Mouse (Mus musculus) MEL (cell line): ENCODE data around the gene Nmi. TPM values are rescaled to one million over a fixed set of nuclear protein-coding genes. Genes with fewer than 3 reads are reported as not detected.

Experiments used
- DNase-seq: peaks from one replicate; pipeline ENCODE4 v3.0.0; 2011; ENCODE audit warnings: low read depth, low spot score
- H3K27ac ChIP-seq: 2 replicates; pipeline ENCODE4 v1.5.1; 2012; ENCODE audit warnings: low read depth, mild to moderate bottlenecking, control low read depth, low read length, moderate library complexity; ENCODE audit not compliant: control insufficient read depth
- H3K27me3 ChIP-seq, 2 experiments: fragments of 150-350 bp in 1 of 2; sonication (generic) in 1 of 2; 2 replicates each; pipeline ENCODE4 v1.6.1; 2012; ENCODE audit warnings: low read length in 2 of 2, mild to moderate bottlenecking in 2 of 2, improper control_type of control experiment in 1 of 2, moderate library complexity in 1 of 2; ENCODE audit not compliant: insufficient read depth in 2 of 2, control insufficient read depth in 1 of 2
- H3K36me3 ChIP-seq, 2 experiments: 2 replicates each; pipeline ENCODE4 v1.6.1; 2012 to 2014; ENCODE audit warnings: low read length in 2 of 2, improper control_type of control experiment in 1 of 2, inconsistent platforms in 1 of 2, mild to moderate bottlenecking in 1 of 2; ENCODE audit not compliant: insufficient read depth in 2 of 2, control insufficient read depth in 1 of 2
- H3K4me1 ChIP-seq, 2 experiments: fragments of 150-350 bp in 1 of 2; sonication (generic) in 1 of 2; 2 replicates each; pipeline ENCODE4 v1.6.1; 2012; ENCODE audit warnings: low read length in 2 of 2, improper control_type of control experiment in 1 of 2, mild to moderate bottlenecking in 1 of 2; ENCODE audit not compliant: insufficient read depth in 2 of 2, control insufficient read depth in 1 of 2
- H3K4me3 ChIP-seq, 2 experiments: fragments of 150-350 bp in 1 of 2; sonication (generic) in 1 of 2; 2 replicates each; pipeline ENCODE4 v1.5.1; 2012; ENCODE audit warnings: low read depth in 2 of 2, low read length in 2 of 2, mild to moderate bottlenecking in 2 of 2, moderate library complexity in 2 of 2, control low read depth in 1 of 2, improper control_type of control experiment in 1 of 2; ENCODE audit not compliant: control insufficient read depth in 1 of 2, insufficient read depth in 1 of 2
- H3K79me2 ChIP-seq: 2 replicates; pipeline ENCODE4 v1.6.1; 2012; ENCODE audit warnings: mild to moderate bottlenecking, low read length, moderate library complexity; ENCODE audit not compliant: control insufficient read depth, poor library complexity, insufficient read depth
- H3K9ac ChIP-seq: 2 replicates; pipeline ENCODE4 v1.6.1; 2012; ENCODE audit warnings: low read depth, mild to moderate bottlenecking, control low read depth, low read length, moderate library complexity; ENCODE audit not compliant: control insufficient read depth, poor library complexity, severe bottlenecking
- H3K9me3 ChIP-seq: fragments of 150-350 bp; sonication (generic); replicated peaks from 2 replicates; pipeline ENCODE4 v1.6.1; 2012; ENCODE audit warnings: mild to moderate bottlenecking, low read length, improper control_type of control experiment, moderate library complexity; ENCODE audit not compliant: insufficient read depth
- CHD1 ChIP-seq: IDR thresholded peaks from 2 replicates; pipeline ENCODE4 v1.6.1; 2012; ENCODE audit warnings: low read depth, mild to moderate bottlenecking, inconsistent platforms, low read length, improper control_type of control experiment
- CTCF ChIP-seq, 3 experiments: IDR thresholded peaks in 2 of 3; conservative IDR thresholded peaks in 1 of 3; 2 replicates each; pipeline ENCODE4 v1.5.1; 2011 to 2012; ENCODE audit warnings: low read length in 3 of 3, low read depth in 2 of 3, mild to moderate bottlenecking in 2 of 3, improper control_type of control experiment in 1 of 3, inconsistent platforms in 1 of 3, mixed read lengths in 1 of 3, moderate library complexity in 1 of 3; ENCODE audit not compliant: control insufficient read depth in 1 of 3, insufficient read depth in 1 of 3, poor library complexity in 1 of 3, severe bottlenecking in 1 of 3
- E2F4 ChIP-seq: IDR thresholded peaks from 2 replicates; pipeline ENCODE4 v1.6.1; 2011; ENCODE audit warnings: low read depth, low read length, improper control_type of control experiment, borderline replicate concordance
- ELF1 ChIP-seq: IDR thresholded peaks from 2 replicates; pipeline ENCODE4 v1.6.1; 2014; ENCODE audit warnings: low read depth, mild to moderate bottlenecking, inconsistent platforms, low read length, improper control_type of control experiment, moderate library complexity
- EP300 ChIP-seq, 2 experiments: IDR thresholded peaks; 2 replicates each; pipeline ENCODE4 v1.6.1; 2011; ENCODE audit warnings: improper control_type of control experiment in 2 of 2, low read length in 2 of 2, low read depth in 1 of 2, mild to moderate bottlenecking in 1 of 2
- ETS1 ChIP-seq: IDR thresholded peaks from 2 replicates; pipeline ENCODE4 v1.6.1; 2012; ENCODE audit warnings: low read depth, mild to moderate bottlenecking, inconsistent platforms, low read length, improper control_type of control experiment, moderate library complexity
- GABPA ChIP-seq: IDR thresholded peaks from 2 replicates; pipeline ENCODE4 v1.6.1; 2012; ENCODE audit warnings: low read depth, mild to moderate bottlenecking, inconsistent platforms, low read length, improper control_type of control experiment, moderate library complexity
- GATA1 ChIP-seq: IDR thresholded peaks from 2 replicates; pipeline ENCODE4 v1.6.1; 2011; ENCODE audit warnings: low read depth, low read length, improper control_type of control experiment
- KAT2A ChIP-seq: conservative IDR thresholded peaks from 2 replicates; pipeline ENCODE4 v1.6.1; 2012; ENCODE audit warnings: low read depth, low read length, improper control_type of control experiment, inconsistent platforms
- MAFK ChIP-seq: IDR thresholded peaks from 2 replicates; pipeline ENCODE4 v1.6.1; 2011; ENCODE audit warnings: low read depth, mild to moderate bottlenecking, low read length, improper control_type of control experiment, borderline replicate concordance
- MAX ChIP-seq: IDR thresholded peaks from 2 replicates; pipeline ENCODE4 v1.6.1; 2011; ENCODE audit warnings: low read length, improper control_type of control experiment
- MEF2A ChIP-seq: IDR thresholded peaks from 2 replicates; pipeline ENCODE4 v1.6.1; 2014; ENCODE audit warnings: low read depth, mild to moderate bottlenecking, inconsistent platforms, low read length, improper control_type of control experiment; ENCODE audit not compliant: poor library complexity, insufficient replicate concordance, severe bottlenecking; ENCODE audit errors: extremely low read depth
- MYC ChIP-seq: IDR thresholded peaks from 2 replicates; pipeline ENCODE4 v1.6.1; 2011; ENCODE audit warnings: low read depth, mild to moderate bottlenecking, low read length, improper control_type of control experiment, moderate library complexity
- NELFE ChIP-seq: IDR thresholded peaks from 2 replicates; pipeline ENCODE4 v1.6.1; 2011; ENCODE audit warnings: low read depth, low read length, improper control_type of control experiment
- POLR2AphosphoS2 ChIP-seq: IDR thresholded peaks from 2 replicates; pipeline ENCODE4 v1.6.1; 2011; ENCODE audit warnings: low read length, improper control_type of control experiment
- POLR2AphosphoS5 ChIP-seq: IDR thresholded peaks from 2 replicates; pipeline ENCODE4 v1.6.1; 2012; ENCODE audit warnings: low read depth, borderline replicate concordance, mild to moderate bottlenecking, inconsistent platforms, low read length, moderate library complexity, mixed read lengths
- RAD21 ChIP-seq: IDR thresholded peaks from 2 replicates; pipeline ENCODE4 v1.6.1; 2011; ENCODE audit warnings: mild to moderate bottlenecking, low read depth, low read length, improper control_type of control experiment
- RCOR1 ChIP-seq: IDR thresholded peaks from 2 replicates; pipeline ENCODE4 v1.6.1; 2012; ENCODE audit warnings: low read depth, mild to moderate bottlenecking, inconsistent platforms, low read length, improper control_type of control experiment
- SIN3A ChIP-seq: IDR thresholded peaks from 2 replicates; pipeline ENCODE4 v1.6.1; 2012; ENCODE audit warnings: low read length, improper control_type of control experiment, inconsistent platforms
- SMC3 ChIP-seq: IDR thresholded peaks from 2 replicates; pipeline ENCODE4 v1.6.1; 2011; ENCODE audit warnings: low read depth, low read length, improper control_type of control experiment
- TBP ChIP-seq: IDR thresholded peaks from 2 replicates; pipeline ENCODE4 v1.8.0; 2011; ENCODE audit warnings: low read depth, low read length, improper control_type of control experiment
- TCF12 ChIP-seq: IDR thresholded peaks from 2 replicates; pipeline ENCODE4 v1.6.1; 2014; ENCODE audit warnings: low read depth, mild to moderate bottlenecking, inconsistent platforms, low read length, improper control_type of control experiment, moderate library complexity
- USF2 ChIP-seq, 2 experiments: IDR thresholded peaks; 2 replicates each; pipeline ENCODE4 v1.6.1; 2011 to 2012; ENCODE audit warnings: improper control_type of control experiment in 2 of 2, low read length in 2 of 2, borderline replicate concordance in 1 of 2, inconsistent platforms in 1 of 2, low read depth in 1 of 2, mild to moderate bottlenecking in 1 of 2; ENCODE audit not compliant: insufficient read depth in 1 of 2
- ZC3H11A ChIP-seq: IDR thresholded peaks from 2 replicates; pipeline ENCODE4 v1.6.1; 2012; ENCODE audit warnings: low read depth, mild to moderate bottlenecking, inconsistent platforms, low read length, improper control_type of control experiment
- ZKSCAN1 ChIP-seq: IDR thresholded peaks from 2 replicates; pipeline ENCODE4 v1.6.1; 2012; ENCODE audit warnings: low read depth, mild to moderate bottlenecking, inconsistent platforms, low read length, improper control_type of control experiment, moderate library complexity
- polyA plus RNA-seq, 2 experiments: library from polyadenylated mRNA; stranded (reverse) in 1 of 2; unstranded in 1 of 2; fragments of >175 nt in 1 of 2; fragments of >200 nt in 1 of 2; gene quantifications; 2 replicates each; pipeline versions ENCODE4 v1.2.1 to v1.2.4; 2012; ENCODE audit warnings: low replicate concordance in 2 of 2, low read depth in 1 of 2; ENCODE audit not compliant: insufficient read length in 2 of 2, insufficient read depth in 1 of 2, missing spikeins in 1 of 2
- total RNA-seq: library from RNA; depleted of rRNA; stranded (reverse); fragments of 300-350 nt; gene quantifications from 2 replicates; pipeline ENCODE4 v1.2.3, GENCODE M21; 2012

Gene Nmi
- total and polyA plus RNA-seq, 3 experiments, result 12.1 to 14.1 TPM; not detected in 1

- peak; percentile 87 for DNase-seq
- 0 out of 4 replicates have a peak, but pooled peaks cover 0 to 1% of the 10 kb centered on the region in 2 experiments for H3K27me3 ChIP-seq
Measured at GRCm38 (mm10) chr2:51914944-51915680, 58.2 kb downstream of the Nmi start.

DNA sequence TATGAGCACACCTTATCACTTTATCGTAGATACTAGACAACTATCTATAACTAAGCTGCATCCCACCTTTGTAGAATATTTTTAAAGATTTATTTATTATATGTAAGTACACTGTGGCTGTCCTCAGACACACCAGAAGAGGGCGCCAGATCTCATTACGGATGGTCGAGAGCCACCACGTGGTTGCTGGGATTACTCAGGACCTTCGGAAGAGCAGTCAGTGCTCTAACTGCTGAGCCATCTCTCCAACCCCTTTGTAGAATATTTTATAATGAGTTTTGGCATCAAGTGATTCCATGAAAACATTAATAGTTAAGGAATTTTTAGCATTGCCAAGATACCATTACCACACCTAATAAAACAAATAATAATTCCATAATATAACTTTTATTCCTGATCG is 58.8 kb downstream of the Nmi start:
- H3K79me2 ChIP-seq, result no peaks in the 10 kb centered on the region
- H3K9me3 ChIP-seq, result no peaks in the 10 kb centered on the region
- no peak overlapping the region for H3K27ac ChIP-seq
- no peak overlapping the region for H3K4me3 ChIP-seq
- 0 out of 4 replicates have a peak, but pooled peaks cover 0 to 1% of the 10 kb centered on the region in 2 experiments for H3K27me3 ChIP-seq
- TF ChIP-seq TBP (no peak), NELFE (no peak), KAT2A (no peak), ELF1 (no peak), EP300 (IDR thresholded peaks at IDR 0.05; ENCODE audit: low read depth in 1 of 2, low read length in 2 of 2) (no peak), POLR2AphosphoS2 (no peak), GATA1 (no peak), RCOR1 (no peak), MAFK (no peak), E2F4 (no peak), ZKSCAN1 (no peak), POLR2AphosphoS5 (no peak), MEF2A (no peak), TCF12 (no peak), SIN3A (no peak)
- TF ChIP-seq, all 39 proteins: peak for 0
- H3K36me3 ChIP-seq, result no peaks in the 10 kb centered on the region
- no peaks in the 10 kb centered on the region for H3K4me1 ChIP-seq
- no peak for DNase-seq
- H3K9ac ChIP-seq, result no peak overlapping the region

More at GRCm38 (mm10) chr2:51914944-51915680, 58.2 kb downstream of the Nmi start:
- no peaks in the 10 kb centered on the region for H3K36me3 ChIP-seq
- no peak overlapping the region for H3K27ac ChIP-seq
- TF ChIP-seq SIN3A (0 out of 2 replicates have a peak, but pooled peaks have one; percentile 42), EP300 (IDR thresholded peaks at IDR 0.05; ENCODE audit: low read depth in 1 of 2, low read length in 2 of 2) (no peak), CHD1 (no peak), ZC3H11A (peak; percentile 94), ETS1 (no peak), RCOR1 (0 out of 2 replicates have a peak, but pooled peaks have one; percentile 33), GATA1 (no peak), SMC3 (peak; percentile 95), POLR2AphosphoS5 (no peak), MAX (no peak), ELF1 (no peak), CTCF (IDR thresholded peaks at IDR 0.05 in 2 of 3, conservative IDR thresholded peaks at IDR 0.05 in 1 of 3; ENCODE audit: control insufficient read depth in 1 of 3, insufficient read depth in 1 of 3, low read depth in 2 of 3, low read length in 3 of 3, poor library complexity in 1 of 3, severe bottlenecking in 1 of 3) (peak in 2 of 3 experiments; percentile 71 to 89), MYC (no peak), GABPA (no peak), RAD21 (peak; percentile 100), USF2 (IDR thresholded peaks at IDR 0.05; ENCODE audit: borderline replicate concordance in 1 of 2, insufficient read depth in 1 of 2, low read depth in 1 of 2, low read length in 2 of 2) (no peak), MAFK (no peak), KAT2A (no peak)
- H3K4me1 ChIP-seq, result no peaks in the 10 kb centered on the region
- H3K79me2 ChIP-seq, result no peaks in the 10 kb centered on the region
- no peak overlapping the region for H3K9ac ChIP-seq
- H3K4me3 ChIP-seq, result no peak overlapping the region
- H3K9me3 ChIP-seq, result no peaks in the 10 kb centered on the region
